Mouse (Mus musculus) splenic B cell, adult 2 months (primary cell): ENCODE results near the gene Frmd4a.

Source experiments
- DNase-seq: peaks from one replicate; pipeline ENCODE4 v3.0.0-alpha.2; 2011; ENCODE audit warnings: low read depth, low spot score
- H3K27me3 ChIP-seq: 2 replicates; pipeline ENCODE4 v1.6.1; 2012; ENCODE audit warnings: mild to moderate bottlenecking, low read length, moderate library complexity, mixed read lengths; ENCODE audit not compliant: control insufficient read depth, poor library complexity, insufficient read depth, severe bottlenecking
- H3K36me3 ChIP-seq: 2 replicates; pipeline ENCODE4 v1.6.1; 2012; ENCODE audit warnings: mild to moderate bottlenecking, low read length, moderate library complexity, mixed read lengths; ENCODE audit not compliant: control insufficient read depth, poor library complexity, insufficient read depth, severe bottlenecking

The Frmd4a gene

DNA sequence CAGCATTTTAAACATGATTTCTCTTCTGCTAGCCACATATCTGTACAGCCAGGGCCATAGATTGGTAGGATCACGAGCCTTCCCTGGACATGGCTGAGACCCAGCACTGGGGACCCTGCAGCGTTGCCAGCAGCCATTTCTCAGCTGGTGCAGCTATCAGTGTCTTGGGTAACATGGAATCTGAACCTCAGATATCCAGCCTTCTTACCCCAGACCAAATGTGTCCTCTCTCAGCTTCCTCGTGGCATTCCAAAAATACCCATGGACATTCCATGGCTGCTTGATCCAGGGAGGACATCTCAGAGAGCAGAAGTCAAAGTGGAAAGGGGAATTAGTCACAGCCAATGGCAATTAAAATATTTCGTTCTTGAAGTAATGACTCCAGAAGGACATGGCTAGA is 321.6 kb downstream of the Frmd4a start:
- no peaks in the 10 kb centered on the region for H3K36me3 ChIP-seq
- no peak for DNase-seq
- no peaks in the 10 kb centered on the region for H3K27me3 ChIP-seq

DNA sequence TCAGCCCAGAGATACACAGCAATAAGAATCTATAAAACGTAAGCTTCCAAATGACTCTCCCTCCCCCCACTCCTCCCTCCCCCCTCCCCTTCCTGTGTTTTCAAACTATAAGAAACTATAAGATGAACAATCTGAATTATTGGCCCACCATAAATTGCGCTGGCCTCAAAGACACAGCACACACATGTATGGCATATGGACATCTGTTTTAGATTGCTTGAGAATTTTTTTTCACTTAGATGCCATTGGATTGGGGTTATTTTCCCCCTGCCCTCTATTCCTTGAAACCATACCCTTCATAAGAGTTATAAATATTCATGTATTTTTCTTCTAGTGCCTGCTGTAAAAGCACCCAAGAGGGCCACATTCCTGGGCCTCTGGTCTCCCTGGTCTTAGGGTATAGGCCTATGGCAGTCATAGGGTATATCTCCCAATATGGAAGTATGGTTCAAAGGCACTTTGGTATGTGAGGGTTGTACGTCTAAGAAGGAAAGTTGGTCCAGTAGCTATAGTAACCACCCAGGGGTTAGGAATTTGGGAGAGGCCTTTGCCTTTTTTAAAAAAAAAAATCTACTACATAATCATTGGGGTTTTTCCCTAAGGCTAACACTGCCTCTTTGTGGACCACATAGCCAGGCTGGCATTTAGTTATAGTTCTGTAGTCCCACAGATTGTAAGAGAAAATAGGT is 322.2 kb downstream of the Frmd4a start:
- Histone ChIP-seq H3K27me3 (no peaks in the 10 kb centered on the region), H3K36me3 (no peaks in the 10 kb centered on the region)
- DNase-seq: no peak

- H3K27me3 ChIP-seq: no peaks in the 10 kb centered on the region
- no peaks in the 10 kb centered on the region for H3K36me3 ChIP-seq
- DNase-seq: no peak
These were observed 322.9 kb downstream of the Frmd4a start for GRCm38 (mm10) chr2:4340378-4340777.

- H3K27me3 ChIP-seq: no peaks in the 10 kb centered on the region
- H3K36me3 ChIP-seq: no peaks in the 10 kb centered on the region
- DNase-seq: no peak
These were observed 323.6 kb downstream of the Frmd4a start for GRCm38 (mm10) chr2:4341141-4341540.

GRCm38 (mm10) chr2:4342005-4342404 is 324.5 kb downstream of the Frmd4a start:
- H3K27me3 ChIP-seq: no peaks in the 10 kb centered on the region
- DNase-seq: no peak
- H3K36me3 ChIP-seq: no peaks in the 10 kb centered on the region

DNA sequence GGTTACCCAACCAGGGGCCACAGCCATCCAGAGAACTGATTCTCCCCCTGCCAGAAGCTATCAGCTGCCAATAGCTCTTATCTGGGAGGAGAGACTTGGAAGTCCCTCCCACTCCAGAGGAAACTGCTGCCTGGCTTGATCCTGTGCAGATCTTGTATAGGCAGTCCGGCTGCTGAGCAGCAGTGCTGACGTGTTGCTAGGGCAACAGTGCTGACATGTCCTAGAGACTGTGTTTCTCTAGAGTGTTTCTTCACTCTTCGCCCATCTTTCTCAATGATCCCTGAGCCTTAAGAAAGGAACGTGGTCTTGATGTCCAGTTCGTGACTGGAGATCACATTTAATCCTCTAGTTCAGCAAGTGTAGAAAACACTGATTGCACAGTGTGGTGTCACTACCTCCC is 326.9 kb downstream of the Frmd4a start:
- no peak for DNase-seq
- H3K27me3 ChIP-seq: no peaks in the 10 kb centered on the region
- no peaks in the 10 kb centered on the region for H3K36me3 ChIP-seq

GRCm38 (mm10) chr2:4346232-4346631 is 328.7 kb downstream of the Frmd4a start:
- H3K36me3 ChIP-seq: no peaks in the 10 kb centered on the region
- DNase-seq: no peak

DNA sequence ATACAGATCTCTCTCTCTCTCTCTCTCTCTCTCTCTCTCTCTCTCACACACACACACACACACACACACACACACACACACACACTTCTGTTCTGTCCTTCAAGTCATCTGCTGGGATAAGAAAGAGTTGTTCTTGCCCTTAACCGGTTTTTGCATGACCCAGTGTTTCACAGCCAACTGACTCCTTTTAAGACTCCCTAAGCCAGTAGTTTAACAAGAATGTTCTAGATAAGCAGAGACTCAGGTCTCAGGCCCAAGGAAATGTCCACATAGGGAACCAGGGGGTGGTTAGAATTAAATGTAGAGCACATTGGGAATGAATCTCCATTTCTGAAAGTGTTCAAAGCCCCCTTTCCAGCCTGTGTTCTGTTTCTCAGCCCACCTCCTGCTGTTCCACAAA is 329.4 kb downstream of the Frmd4a start:
- DNase-seq: no peak
- Histone ChIP-seq H3K36me3 (no peaks in the 10 kb centered on the region), H3K27me3 (no peaks in the 10 kb centered on the region)

More at GRCm38 (mm10) chr2:4346232-4346631, 328.7 kb downstream of the Frmd4a start:
- H3K27me3 ChIP-seq: no peaks in the 10 kb centered on the region

DNA sequence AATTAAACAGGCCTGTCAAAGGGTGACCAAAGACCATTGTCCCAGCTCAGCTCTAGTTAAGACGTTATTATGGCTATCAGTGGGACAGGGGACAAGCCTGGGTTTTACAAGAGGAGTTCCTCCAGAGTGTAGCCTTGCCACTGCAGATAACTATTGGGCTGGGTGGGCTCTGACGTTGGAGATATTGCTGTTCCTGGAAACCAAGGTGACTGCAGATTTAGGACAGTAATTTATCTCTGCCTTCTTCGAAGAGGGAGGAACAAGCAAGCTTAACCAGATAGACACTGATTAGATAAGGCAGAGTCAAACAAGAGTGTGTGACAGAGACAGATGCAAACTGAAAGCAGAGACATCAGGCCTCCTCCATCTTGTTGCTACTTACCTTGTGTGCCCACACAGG is 330.3 kb downstream of the Frmd4a start:
- Histone ChIP-seq H3K36me3 (no peaks in the 10 kb centered on the region), H3K27me3 (no peaks in the 10 kb centered on the region)
- DNase-seq: no peak

DNA sequence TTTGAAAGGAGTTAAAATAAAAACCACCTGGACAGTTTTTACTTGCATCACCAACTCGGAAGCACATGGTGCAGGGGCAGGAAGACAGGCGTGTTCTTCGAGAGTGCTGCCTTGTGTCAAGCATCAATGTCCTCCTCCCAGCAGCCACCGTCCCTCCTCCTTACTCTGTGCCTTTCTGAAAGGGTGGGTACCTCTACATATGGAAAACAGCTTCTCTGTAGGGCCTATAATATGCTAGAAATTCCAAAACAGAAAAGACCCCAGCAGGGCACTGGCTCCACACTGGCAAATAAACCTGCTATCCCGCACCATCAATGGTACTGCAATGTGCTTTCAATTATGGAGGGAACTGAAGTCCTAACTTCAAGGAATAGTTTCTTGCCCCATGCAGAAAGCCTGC is 331.0 kb downstream of the Frmd4a start:
- no peaks in the 10 kb centered on the region for H3K27me3 ChIP-seq
- no peak for DNase-seq
- H3K36me3 ChIP-seq: no peaks in the 10 kb centered on the region

DNA sequence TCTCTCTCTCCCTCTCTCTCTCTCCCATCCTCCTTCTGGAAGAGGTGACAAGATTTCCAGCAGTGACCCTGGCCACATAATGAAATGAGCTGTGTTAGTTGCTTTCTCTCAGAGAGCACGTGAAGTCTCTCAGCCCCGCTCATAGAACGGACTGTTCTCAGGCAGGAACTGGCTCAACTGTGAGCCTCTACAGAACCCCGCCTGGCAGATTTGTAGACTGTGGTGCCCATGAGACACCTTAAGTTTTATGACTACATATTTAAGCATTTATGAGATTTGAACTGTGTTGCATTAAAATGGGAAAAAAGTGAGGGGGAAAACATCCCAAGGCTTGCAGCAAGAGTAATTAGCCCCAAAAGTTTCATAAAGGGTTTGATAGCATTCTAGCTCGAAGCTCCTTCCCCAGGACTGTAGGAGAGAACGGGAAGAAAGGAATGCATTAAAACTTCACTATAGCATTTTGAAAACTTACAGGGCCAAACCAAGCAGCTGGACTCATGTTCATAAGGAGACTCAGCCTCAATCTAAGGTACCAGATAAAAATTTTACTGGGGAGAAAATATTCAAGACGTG is 339.4 kb downstream of the Frmd4a start:
- no peak for DNase-seq
- Histone ChIP-seq H3K27me3 (no peaks in the 10 kb centered on the region), H3K36me3 (no peaks in the 10 kb centered on the region)

- no peaks in the 10 kb centered on the region for H3K27me3 ChIP-seq
- no peak for DNase-seq
- no peaks in the 10 kb centered on the region for H3K36me3 ChIP-seq
These were observed 344.7 kb downstream of the Frmd4a start for GRCm38 (mm10) chr2:4361981-4362834.

DNA sequence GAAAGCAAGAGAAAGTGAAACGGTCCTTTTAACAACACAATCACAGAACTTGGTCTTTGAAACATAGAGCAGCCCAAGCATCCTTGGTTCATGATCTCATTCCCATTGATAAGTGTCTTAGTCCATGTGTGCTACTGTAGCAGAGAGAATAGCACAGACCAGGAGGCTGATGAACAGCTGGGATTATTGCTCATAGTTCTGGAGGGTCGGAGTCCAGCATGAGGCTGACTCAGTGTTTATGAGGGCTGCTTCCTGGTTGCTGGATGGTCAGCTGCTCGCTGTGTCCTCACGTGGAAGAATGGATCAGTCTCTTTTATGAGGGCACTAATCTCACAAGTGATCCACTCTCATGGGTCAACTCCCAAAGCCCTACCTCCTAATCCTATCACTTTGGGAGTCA is 347.4 kb downstream of the Frmd4a start:
- Histone ChIP-seq H3K27me3 (no peaks in the 10 kb centered on the region), H3K36me3 (no peaks in the 10 kb centered on the region)
- no peak for DNase-seq

DNA sequence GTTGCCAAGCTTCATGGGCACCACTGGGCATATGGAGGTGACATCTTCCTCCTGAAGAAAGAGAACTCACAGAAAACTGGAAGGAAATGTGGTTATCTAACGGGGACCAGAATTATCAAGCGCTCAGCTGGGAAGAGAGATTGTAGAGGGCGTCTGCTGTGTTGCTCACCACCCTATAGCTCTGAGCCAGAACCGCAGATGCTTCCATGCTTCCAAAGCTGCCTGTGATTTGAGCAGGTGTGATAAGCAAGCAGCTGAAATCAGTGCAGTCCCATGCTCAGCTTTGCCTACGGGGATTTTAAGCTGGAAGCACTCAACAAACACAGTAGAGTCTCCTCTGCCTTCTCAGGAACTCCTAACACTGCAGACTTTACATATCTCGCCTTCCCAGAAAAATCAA is 351.0 kb downstream of the Frmd4a start:
- H3K36me3 ChIP-seq: no peaks in the 10 kb centered on the region
- no peaks in the 10 kb centered on the region for H3K27me3 ChIP-seq
- DNase-seq: no peak

DNA sequence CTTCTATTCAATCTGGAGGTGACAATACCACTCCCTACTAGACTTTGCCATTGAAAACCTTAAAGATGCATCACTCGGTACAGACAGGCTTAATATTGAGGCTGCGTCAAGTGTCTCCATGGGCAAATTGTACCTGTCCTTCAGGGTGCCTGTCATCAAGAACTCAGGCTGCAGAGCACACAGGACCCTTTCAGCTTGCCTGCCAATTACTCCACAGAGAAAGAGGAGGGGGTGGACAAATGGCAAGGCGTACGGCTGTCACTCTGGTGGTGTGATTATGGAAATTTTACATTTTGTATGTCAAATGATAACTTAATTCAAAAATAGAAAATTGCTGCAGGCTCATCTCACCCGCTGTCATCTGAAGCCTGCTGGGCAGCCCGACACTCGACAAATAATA is 353.0 kb downstream of the Frmd4a start:
- DNase-seq: no peak
- no peaks in the 10 kb centered on the region for H3K27me3 ChIP-seq
- H3K36me3 ChIP-seq: no peaks in the 10 kb centered on the region
